Mouse (Mus musculus): ENCODE results near the gene Syngap1.

Gene Syngap1

DNA sequence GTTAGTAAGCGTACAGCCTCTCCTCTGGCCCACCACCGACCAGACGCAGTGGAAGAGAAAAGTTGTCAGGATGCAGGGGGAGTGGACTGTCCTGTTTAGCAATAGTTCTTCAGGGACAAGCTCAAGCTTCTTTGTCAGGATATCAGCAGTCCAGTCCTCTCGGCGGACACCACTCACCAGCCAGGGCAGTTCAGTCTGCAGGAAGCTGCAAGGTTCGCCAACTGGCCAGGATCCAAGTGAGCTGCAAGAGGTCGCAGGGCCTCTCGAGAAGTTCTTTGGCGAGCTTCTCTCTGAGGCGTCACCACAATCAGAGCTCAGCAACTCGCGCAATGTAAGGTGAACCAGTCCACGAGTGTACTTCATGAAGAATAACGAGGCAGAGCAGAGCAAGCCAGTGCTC lies 53.4 kb downstream of the Syngap1 start:
- no peak for DNase-seq (ENCODE audit: low read depth, low spot score)

DNA sequence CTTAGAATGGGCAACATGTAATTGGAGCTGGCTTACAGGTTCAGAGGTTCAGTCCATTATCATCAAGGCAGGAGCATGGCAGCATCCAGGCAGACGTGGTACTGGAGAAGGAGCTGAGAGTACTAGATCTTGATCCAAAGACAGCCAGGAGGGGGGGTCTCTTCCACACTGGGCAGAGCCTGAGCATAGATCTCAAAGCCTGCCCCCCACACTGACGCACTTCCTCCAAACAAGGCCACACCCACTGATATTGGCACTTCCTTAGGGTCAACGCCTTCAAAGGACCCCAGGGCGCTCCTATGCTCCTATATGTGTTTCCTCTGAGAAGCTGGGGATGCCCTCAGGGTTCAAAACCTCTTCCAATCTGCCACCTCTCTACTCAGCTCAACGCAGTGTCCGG lies 54.0 kb downstream of the Syngap1 start:
- DNase-seq (ENCODE audit: low read depth, low spot score): no peak

DNA sequence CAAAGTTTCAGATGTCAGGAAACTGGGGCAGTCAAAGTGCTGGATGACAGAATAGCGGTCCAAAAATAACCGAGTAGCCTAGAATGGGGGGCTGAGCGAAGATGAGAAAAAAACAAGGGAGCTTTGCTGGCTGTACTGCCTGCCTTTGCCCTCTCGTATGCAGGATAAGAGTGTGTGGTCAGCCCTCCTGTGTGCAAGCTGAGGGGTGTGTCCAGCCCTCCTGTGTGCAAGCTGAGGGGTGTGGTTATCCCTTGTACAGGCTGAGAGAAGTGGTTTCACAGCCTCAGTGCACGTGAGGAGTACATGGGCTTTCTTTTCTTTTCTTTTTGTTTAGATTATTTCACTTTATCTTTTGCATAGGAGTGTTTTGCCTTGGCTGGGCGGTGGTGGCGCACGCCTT lies 54.5 kb downstream of the Syngap1 start:
- DNase-seq (ENCODE audit: low read depth, low spot score): no peak

DNA sequence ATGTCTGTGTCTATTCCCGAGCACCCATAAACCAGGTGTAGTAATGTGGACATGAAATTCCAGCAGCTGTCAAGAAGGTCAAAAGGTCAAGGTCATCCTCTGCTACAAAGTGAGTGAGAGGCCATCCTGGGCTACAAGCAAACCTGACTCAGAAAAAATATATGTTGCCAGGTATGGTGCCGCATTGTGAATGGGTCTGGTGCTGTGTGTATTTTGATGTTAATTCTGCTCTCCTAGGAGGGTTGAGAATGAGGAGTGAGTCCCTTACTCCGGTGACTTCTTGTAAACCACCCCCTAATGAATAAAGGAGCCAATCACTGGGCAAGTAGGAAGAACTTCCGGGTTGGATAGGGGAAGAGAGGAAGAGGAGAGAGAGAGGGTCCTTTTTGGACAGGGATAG lies 56.6 kb downstream of the Syngap1 start:
- DNase-seq (ENCODE audit: low read depth, low spot score): no peak

DNA sequence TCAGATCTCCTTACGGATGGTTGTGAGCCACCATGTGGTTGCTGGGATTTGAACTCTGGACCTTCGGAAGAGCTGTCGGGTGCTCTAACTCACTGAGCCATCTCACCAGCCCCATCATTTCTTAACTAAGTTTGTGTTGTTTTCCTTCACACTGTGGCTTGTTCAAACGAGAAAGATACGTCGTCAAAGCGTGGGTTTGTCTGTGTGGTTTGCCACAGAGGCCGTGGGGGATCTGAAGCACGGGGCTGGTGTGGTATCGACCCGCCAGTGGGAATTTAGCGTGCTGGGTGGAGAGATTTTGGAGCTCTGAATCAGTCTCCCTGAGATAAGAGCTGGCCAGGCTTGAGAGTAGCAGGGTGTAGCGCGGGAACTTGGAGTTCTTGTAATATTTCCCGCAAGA lies 57.2 kb downstream of the Syngap1 start:
- no peak for DNase-seq (ENCODE audit: low read depth, low spot score)

DNA sequence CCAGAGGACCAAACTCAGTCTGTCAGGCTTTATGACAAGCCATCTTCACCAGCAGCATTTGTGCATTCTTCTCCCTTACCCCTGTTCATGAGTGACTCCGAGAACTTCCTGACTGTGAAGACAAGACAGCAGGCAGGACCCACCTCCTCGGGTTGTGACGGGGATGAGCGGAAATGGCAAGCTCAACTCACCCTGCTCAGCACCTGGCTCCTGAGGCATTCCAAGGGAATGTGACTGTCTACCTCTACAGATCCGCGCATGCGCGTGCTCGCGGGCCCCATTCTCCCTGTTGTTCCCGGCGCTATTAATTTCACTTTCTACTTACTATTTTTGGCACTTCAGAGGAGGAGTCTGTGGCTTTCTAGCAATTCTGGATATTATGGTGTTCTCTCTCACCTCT lies 58.9 kb downstream of the Syngap1 start:
- DNase-seq (ENCODE audit: low read depth, low spot score): no peak

DNA sequence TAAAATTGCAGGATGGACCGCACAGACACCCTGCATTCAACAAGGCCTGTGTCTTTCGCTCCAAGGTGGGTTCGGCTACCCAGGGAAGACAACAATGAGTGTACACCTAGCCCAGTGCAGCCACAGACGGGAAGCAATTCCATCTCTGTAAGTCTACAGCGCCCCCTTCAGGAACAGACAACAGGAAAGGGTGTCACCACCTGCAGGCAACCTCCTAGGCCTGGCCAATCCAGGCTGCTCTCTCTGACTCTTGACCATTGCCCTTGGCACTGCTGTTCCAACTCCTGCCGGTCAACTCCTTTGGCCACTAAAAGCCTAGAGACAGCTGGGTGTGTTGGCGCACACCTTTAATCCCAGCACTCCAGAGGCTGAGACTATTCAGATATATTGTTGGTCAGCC lies 60.1 kb downstream of the Syngap1 start:
- DNase-seq (ENCODE audit: low read depth, low spot score): no peak

DNA sequence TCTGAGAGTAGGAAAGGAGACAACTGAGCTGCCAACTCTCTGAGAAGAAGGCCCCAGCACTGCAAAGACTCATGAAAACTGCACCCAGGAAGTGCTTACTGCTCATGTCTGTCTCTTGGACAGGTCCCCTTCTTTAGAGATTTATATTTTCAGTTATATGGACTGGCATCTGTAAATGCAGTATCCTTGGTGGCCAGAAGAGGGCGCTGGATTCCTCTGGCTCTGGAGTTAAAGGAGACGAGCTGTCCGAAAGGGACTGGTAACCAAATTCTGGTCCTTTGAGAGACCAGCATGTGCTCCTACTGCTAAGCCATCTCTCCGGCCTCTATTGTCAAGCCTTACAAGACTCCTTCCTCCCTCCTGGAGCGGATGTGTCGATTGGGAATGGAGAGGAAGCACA lies 60.8 kb downstream of the Syngap1 start:
- DNase-seq (ENCODE audit: low read depth, low spot score): no peak

DNA sequence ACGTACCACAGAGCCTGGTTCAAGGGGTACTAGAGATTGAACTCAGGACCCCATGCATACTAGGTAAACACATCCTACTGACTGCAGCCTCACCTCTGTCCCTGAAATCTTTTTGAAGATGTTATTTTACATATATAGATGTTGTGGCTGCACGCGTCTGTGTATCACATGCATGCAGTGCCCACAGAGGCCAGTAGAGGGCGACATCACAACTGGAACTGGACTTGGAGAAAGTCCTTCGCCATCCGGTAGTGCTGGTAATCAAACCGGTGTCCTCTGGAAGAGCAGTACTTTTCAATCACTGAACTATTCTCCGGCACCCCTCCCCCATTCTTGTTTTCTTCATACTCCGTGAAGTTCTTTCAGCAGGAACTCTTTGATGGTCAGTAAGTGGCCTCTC lies 63.4 kb downstream of the Syngap1 start:
- peak; percentile 56 for DNase-seq (ENCODE audit: low read depth, low spot score)

DNA sequence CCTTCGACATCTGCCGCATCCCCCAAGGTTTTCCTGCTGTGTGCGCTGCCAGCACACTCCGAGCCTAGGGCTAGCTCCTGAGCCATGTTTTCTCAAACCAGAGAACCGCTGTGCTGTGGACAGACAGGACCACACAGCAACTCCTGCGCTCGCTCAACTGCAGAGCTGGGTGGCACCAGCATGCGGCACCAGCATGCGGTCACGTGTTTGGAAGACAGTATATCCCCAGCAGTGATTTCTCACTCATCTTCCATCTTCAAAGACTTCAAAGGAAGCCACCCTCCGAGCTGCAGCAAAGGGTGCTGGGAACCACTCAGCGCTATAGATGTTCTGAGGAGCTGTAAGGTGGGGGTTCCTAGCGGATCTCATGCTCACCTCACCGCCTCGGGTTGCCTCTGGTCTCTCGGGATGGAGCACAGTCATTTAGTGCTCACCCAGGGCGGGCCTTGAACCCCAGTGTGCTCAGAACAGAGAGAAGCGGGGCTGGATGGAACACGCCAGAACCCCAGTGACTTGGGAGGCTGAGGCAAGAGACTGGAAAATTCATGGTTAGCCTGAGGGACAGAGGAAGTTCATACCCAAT lies 63.9 kb downstream of the Syngap1 start:
- no peak for DNase-seq (ENCODE audit: low read depth, low spot score)

DNA sequence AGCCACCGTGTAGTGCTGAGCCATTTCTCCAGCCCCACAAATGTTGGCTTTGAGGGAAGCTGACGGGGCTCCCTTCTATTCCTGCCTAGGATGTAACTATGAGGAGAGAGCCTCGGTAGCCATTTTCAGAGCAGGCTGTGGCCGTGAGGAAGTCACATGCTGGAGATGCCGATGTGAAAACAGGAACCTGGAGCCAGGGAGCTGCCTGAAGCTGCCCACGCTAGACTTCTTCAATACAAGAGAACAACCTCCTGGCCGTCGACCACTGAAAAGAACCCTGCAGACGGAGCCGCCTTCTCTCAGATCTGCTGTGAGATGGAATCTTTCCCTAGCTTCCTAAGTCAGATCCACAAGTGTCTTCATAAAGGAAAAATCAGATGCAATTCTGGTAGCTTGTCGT lies 64.6 kb downstream of the Syngap1 start:
- DNase-seq (ENCODE audit: low read depth, low spot score): no peak

DNA sequence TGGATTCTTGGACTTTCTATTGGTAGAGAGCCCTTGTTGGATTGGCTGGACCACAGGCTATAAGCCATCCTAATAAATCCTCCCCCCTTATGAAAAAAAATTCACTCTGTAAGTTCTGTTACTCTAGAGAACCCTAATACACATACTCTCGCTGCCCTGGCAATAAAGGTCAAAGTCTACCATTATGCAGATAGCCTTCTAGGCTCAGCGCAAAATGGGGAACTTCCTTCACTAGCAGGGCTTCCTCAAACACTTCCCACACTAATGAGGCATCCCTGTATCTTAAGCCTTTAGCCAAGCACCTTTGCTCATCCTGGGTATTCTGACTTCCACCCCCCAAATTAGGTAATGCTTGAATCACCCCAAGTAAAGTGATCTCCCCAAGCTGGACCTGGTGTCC lies 67.2 kb downstream of the Syngap1 start:
- DNase-seq (ENCODE audit: low read depth, low spot score): no peak

DNA sequence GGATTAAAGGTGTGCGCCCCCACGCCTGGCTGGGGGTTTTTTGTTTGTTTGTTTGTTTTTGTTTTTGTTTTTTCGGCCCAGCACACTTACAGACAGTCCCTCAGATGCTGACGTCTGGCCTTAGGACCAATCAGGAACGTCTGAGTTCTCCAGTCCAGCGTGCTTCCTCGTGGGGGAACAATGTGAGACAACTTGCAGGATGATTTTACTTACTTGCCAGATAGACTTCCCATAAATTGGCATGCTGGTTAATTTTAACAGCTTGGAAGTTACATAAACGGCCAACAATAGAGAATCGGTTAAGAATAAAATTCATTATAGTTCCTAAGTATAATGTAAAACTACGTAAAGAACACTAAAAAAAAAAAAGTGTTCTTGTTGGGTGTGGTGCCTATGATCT lies 70.1 kb downstream of the Syngap1 start:
- DNase-seq (ENCODE audit: low read depth, low spot score): no peak

DNA sequence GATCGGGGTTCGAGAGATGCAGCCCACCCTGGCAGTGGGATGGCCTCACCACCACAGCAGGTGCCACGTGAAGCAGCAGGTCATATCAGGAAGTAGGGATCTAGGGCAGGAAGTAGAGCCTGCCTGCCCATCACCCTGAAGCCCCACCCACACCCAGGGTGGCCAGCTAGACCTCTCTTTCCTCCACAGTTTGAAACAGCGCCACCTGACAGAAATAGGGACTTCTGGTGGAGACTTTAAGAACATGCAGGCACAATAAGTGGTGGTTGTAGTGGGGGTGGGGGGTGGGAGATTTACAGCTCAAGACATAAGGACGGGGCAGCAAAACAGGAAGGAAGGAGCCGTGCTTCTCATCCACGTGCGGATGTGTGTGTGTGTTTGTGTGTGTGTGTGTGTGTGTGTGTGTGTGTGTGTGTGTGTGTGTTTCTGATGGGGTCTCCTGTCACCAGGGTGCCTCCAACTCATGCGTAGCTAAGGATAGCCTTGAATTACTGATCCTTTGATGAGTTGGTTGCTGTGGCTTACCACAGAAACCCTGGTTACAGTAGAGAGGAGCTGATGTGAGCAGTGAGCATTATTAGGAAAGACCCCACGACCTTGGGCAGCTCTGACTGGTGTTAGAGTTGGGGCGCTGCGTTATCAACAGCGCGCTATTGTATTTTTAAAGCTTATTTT lies 71.1 kb downstream of the Syngap1 start:
- no peak for DNase-seq (ENCODE audit: low read depth, low spot score)

DNA sequence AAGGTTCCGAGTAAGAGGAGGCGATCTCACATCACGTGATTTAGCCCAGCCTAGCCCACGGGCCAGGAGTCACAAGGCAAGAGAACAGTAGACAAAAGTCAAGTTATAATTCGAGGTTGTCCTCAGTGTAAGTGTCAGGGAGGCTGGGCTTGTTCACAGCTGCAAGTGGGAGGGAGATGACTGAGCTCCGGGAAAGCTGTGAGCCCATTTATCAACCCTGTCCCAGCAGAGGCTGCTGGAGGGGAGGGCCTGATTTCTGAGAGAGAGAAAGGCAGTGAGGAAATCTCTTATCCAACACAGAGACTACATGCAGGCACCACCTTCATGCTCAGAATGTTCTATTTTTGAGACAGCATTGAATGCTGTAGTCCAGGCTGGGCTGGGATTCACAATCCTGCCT lies 71.9 kb downstream of the Syngap1 start:
- no peak for DNase-seq (ENCODE audit: low read depth, low spot score)

DNA sequence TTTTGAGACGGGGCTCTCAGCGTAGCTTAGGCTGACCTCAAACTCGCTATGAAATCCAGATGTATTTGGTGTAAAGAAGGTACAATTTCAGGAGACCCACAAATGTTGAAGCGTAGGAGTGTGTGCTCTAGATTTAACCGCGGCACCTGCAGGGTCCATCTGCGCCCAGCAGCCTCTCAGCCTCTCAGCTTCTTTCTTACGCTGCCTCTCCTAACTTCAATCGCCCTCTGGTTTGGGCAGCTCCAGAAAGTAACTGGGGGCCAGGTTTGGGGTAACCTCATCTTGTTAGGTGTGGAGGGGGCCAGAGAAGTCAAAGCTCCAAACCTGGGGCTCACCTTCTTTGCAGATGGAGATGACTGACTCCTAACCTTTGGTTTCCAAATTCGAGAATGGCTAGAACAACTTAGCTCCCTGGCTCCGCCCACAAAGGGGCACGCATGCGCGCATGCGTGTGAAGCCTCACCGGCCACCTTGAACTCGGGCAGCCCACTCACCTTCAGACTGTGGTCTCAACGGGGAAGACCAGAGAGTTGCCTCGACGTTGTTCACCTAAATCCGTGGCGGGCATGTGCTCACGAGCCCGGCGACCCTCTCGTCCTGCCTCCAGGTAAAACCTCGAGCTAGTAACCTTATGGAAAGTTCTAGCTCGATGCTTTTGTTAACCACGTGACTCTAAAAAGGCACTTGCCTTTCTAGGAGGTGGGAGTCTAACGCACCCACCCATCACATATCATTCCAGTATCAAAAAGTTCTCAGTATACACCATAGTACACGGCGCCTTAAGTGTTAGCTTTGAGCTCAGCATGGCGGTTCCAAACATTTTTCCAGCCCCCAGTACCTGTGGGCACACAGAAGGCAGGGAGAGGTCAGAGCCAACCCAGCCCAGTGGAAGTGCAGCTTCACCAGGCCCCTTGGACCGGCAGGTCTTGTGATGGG lies 76.8 kb downstream of the Syngap1 start:
- DNase-seq (ENCODE audit: low read depth, low spot score): peak; percentile 92

DNA sequence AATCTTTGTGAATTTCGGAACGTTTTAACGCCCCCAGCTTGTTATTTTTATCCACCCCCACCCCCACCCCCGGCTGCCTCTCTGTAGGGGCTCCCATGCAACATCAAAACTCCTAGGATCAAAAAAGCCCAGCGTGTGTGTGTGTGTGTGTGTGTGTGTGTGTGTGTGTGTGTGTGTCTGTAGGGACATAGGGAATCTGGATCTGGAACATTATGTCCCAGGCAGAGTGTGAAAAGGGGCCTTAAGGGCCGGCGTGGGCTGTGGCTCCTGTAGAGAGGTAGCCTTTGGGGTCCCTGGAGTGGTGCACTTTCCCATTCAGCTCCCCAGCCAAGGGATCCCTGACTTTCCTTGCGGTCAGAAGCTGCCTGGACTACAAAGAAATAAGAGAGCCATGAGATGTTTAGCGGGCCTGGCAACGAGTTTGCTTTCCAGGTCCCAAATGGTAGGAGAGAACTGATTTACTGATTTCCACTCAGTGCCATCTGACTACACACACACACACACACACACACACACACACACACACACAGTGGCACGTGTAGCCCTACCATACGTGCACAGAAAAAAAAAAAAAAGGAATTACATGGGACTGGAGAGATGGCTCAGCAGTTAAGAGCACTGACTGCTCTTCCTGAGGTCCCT lies 77.6 kb downstream of the Syngap1 start:
- DNase-seq (ENCODE audit: low read depth, low spot score): no peak

DNA sequence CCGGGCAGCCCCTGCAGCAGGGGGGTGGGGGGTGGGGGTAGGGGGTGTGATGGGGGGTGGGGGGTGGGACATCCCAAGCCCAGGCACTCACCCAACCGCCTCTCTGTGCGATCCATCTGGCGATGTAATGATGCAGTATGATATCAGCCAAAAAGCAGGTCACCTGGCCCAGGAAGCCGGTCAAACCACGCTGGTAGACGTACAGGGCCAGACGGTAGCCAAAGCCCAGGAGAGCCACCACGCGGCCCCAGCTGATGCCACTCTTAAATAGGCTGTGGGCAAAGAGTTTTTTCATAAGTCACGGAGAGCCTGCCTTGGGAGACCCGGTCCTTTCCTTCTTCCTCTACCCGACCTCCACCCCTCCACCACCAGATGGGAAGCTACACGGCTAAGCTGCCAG lies 80.0 kb downstream of the Syngap1 start:
- no peak for DNase-seq (ENCODE audit: low read depth, low spot score)

DNA sequence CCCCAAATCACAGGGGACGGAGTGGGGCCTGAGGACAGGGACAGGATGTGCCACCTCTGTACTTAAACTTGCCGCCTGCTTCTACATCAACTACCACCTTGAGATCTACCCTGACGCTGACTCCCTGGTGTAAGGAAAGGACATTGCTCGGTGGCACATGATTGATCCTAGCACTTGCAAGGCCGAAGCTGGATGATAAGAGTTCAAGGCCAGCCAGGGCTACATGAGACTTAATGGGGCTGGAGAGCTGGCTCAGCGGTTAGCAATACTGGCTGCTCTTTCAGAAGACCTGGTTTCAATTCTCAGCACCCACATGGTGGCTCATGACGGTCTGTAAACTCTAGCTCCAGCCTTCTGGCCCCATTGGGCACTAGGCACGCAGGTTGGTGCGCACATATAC lies 80.7 kb downstream of the Syngap1 start:
- DNase-seq (ENCODE audit: low read depth, low spot score): no peak
